Mouse (Mus musculus) B cell, adult (primary cell): ENCODE data around the gene Fnbp1l. TPM values are rescaled to one million over a fixed set of nuclear protein-coding genes. Genes with fewer than 3 reads are reported as not detected.

ENCODE experiments used
- total RNA-seq: library from RNA; stranded (reverse); gene quantifications from 4 replicates; pipeline ENCODE4 v1.2.4, GENCODE M21; 2023; ENCODE audit not compliant: inconsistent age

The Fnbp1l gene
- total RNA-seq = 1.4 TPM in 1 of 4 replicates, not detected in the others

DNA sequence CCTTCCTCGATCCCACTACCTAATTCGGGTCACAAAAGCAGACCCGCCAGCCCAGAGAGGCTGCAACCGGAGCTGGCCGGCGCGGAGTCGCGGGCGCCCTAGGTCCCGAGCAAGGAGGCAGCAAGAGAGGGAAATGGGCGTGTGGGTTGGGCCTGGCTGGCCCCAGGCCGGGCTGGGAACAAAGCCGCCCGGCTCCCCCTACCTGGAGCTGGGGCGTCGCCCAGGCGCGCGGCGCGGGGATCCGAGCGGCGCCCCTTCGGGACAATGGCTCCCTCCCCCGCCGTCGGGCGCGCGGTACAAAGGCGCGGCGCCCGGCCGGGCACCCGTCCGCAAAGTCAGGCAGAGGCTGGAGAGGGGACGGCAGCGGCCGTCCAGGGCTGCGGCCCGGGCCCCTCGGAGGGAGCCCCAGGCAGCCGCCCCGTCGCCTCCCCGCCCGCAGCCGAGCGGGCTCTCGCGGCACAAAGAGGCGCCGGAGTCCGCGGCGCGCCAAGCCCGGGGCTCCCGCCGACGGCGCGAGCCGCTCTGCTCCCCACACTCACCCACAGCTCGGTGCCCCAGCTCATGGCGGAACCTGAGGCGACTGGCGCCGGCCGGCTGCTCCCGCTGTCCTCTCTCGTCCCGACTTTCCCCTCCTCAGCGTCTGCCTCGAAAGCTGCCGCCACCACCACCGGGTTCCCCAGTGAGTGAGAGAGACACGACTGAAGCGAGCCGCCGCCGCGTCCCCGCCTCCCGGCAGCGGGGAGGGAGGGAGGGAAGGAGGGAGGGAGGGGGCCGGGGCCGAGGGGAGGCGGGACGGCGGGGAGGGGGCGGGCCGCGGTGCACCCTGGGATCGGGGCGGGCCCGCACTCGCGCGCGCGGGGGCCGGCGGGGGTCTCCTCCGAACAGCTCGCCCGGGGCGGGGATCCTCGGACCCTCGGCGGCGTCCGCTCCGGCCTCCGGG is at the start of gene Fnbp1l:
Fnbp1l (minus strand) TSS at position 725 of the 940 bp plus-strand sequence.

Other genes starting within 250 kb of the Fnbp1l start
- 0.18 to 1.4 TPM (median 0.85 TPM) in 4 replicates for gene Pde5a, start 109.2 kb upstream of the Fnbp1l start, total RNA-seq